Mouse (Mus musculus): ENCODE measurements at regions not wholly inside any gene's neighbourhood (a gene's known extent, or its start where the extent isn't known, plus 50 kb on each side); places are given as distances from the start of the nearest gene placed in this dataset.

DNA sequence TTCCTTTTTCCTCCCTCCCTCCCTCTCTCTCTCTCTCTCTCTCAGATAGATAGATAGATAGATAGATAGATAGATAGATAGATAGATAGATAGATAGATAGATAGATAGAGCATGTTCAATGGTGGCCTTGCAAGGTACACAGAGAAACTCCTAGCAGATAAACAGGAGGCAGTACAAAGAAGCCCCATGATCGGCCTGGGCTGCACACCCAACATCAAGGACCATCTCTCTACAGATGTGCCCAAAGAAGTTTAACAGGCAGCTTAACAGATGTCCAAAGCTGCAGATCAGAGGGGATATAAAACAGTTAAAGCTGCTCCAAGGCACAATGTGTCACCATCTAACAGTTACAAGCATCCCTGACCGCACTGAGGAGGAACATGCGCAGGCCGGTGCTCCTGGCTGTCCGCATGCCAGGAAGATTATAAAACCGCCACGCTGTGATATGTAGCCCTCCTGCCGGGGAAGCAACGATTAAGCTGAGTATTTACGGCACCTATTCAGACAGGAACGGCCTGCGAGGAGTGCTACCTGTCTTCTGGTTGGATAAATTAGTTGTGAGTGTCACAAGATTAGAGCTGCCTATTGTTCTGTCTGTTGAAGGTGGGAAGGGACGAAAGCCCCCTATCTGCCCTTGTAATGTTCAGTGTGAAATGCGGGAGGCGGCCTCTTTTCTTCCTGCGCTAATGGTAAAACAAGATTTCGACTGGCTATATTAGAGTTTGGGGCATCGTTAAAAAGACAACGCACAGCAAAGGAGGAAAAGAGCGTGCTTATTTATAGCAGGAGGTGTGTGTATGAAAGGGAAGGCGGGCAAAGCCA, 81.9 kb upstream of the Bnip2 start:
- Histone ChIP-seq H3K4me3 (replicated peaks; ENCODE audit: low read depth, low read length) (no peak overlapping the region), H3K4me2 (ENCODE audit: low read length) (no peak overlapping the region)

GRCm38 (mm10) chr9:69910621-69911020, 78.6 kb upstream of the Bnip2 start:
- no peak overlapping the region for H3K9ac ChIP-seq (ENCODE audit: low read depth, low read length)
- H3K4me3 ChIP-seq (replicated peaks; ENCODE audit: low read depth, low read length): no peak overlapping the region
- no peak for TF ChIP-seq CTCF (IDR thresholded peaks at IDR 0.05; ENCODE audit: low read depth)

More for the DNA sequence above, 81.9 kb upstream of the Bnip2 start:
- Histone ChIP-seq H3K27ac (no peak overlapping the region), H3K4me1 (replicated peaks; ENCODE audit: insufficient read depth, low read length) (no peaks in the 10 kb centered on the region), H3K9me3 (replicated peaks; ENCODE audit: low read length) (no peaks in the 10 kb centered on the region), H3K9ac (ENCODE audit: low read depth, low read length) (no peak overlapping the region), H3K36me3 (ENCODE audit: insufficient read depth, low read length) (no peaks in the 10 kb centered on the region), H3K27me3 (ENCODE audit: insufficient read depth, low read length) (0 out of 2 replicates have a peak, but pooled peaks cover 5% of the 10 kb centered on the region)
- 4% methylated on average over 21 of the region's 21 CpGs for WGBS
- DNase-seq (ENCODE audit: low spot score) (peak; percentile 58), ATAC-seq (replicated peaks; ENCODE audit: low FRiP score, low read depth) (no peak)
- no peak for TF ChIP-seq CTCF (IDR thresholded peaks at IDR 0.05; ENCODE audit: low read depth)

DNA sequence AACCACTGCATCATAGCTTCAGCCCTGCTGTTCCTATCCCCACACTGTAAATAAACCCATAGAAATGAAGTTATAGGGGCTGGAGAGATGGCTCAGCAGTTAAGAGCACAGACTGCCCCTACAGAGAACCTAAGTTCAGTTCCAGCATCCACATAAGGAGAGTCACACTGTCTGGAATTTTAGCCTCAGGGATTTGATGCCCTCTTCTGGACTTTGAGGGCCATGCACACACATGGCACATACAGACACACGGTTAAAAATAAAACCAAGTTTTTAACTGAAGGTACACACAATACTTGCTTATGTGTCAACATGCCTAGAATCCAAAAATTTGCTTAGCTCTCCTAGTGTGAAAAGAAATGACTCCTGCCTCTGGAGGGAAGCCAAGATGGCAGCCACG, 61.1 kb upstream of the Bnip2 start:
- H3K9ac ChIP-seq (ENCODE audit: low read depth, low read length): no peak overlapping the region
- 65% methylated on average over 2 of the region's 2 CpGs for WGBS
- H3K4me3 ChIP-seq (replicated peaks; ENCODE audit: low read depth, low read length): no peak overlapping the region
- ATAC-seq (replicated peaks; ENCODE audit: low FRiP score, low read depth) (no peak), DNase-seq (ENCODE audit: low spot score) (no peak)
- no peak overlapping the region for H3K4me2 ChIP-seq (ENCODE audit: low read length)
- peak; percentile 35 for TF ChIP-seq CTCF (IDR thresholded peaks at IDR 0.05; ENCODE audit: low read depth)
- H3K27ac ChIP-seq: no peak overlapping the region
- H3K27me3 ChIP-seq (ENCODE audit: insufficient read depth, low read length): no peaks in the 10 kb centered on the region
- no peaks in the 10 kb centered on the region for H3K4me1 ChIP-seq (replicated peaks; ENCODE audit: insufficient read depth, low read length)
- H3K9me3 ChIP-seq (replicated peaks; ENCODE audit: low read length): no peaks in the 10 kb centered on the region
- H3K36me3 ChIP-seq (ENCODE audit: insufficient read depth, low read length): no peaks in the 10 kb centered on the region

More at GRCm38 (mm10) chr9:69910621-69911020, 78.6 kb upstream of the Bnip2 start:
- H3K4me2 ChIP-seq (ENCODE audit: low read length): no peak overlapping the region
- H3K27ac ChIP-seq: no peak overlapping the region
- H3K4me1 ChIP-seq (replicated peaks; ENCODE audit: insufficient read depth, low read length): no peaks in the 10 kb centered on the region
- ATAC-seq (replicated peaks; ENCODE audit: low FRiP score, low read depth): no peak
- H3K27me3 ChIP-seq (ENCODE audit: insufficient read depth, low read length): 0 out of 2 replicates have a peak, but pooled peaks cover 5% of the 10 kb centered on the region
- no peaks in the 10 kb centered on the region for H3K36me3 ChIP-seq (ENCODE audit: insufficient read depth, low read length)
- 60% methylated on average over 4 of the region's 4 CpGs for WGBS
- no peaks in the 10 kb centered on the region for H3K9me3 ChIP-seq (replicated peaks; ENCODE audit: low read length)
- peak; percentile 61 for DNase-seq (ENCODE audit: low spot score)

DNA sequence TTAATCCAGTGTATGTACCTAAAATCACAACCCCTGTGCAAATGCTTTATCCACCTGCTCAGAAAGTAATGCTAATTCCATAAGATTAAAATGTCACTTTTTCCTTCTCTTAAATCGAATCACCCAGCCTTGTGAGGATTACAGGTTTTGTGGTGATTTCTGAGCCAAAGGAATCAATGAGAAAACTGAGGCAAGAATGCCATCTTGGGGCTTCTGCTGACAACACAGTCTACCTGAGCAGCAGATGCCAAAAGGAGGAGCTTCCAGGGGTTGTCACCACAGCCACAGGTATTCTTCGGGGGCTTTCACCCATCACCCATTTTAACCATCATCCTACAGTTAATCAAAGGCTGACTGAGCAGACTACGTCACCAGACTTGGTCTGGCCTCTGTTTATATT, 51.4 kb upstream of the Bnip2 start:
- H3K36me3 ChIP-seq (ENCODE audit: insufficient read depth, low read length): no peaks in the 10 kb centered on the region
- WGBS: 51% methylated on average over 3 of the region's 3 CpGs
- no peak for ATAC-seq (replicated peaks; ENCODE audit: low FRiP score, low read depth)

More for the DNA sequence above, 51.4 kb upstream of the Bnip2 start:
- Histone ChIP-seq H3K9ac (ENCODE audit: low read depth, low read length) (no peak overlapping the region), H3K4me2 (ENCODE audit: low read length) (no peak overlapping the region), H3K27me3 (ENCODE audit: insufficient read depth, low read length) (no peaks in the 10 kb centered on the region), H3K9me3 (replicated peaks; ENCODE audit: low read length) (no peaks in the 10 kb centered on the region), H3K4me3 (replicated peaks; ENCODE audit: low read depth, low read length) (no peak overlapping the region), H3K27ac (no peak overlapping the region), H3K4me1 (replicated peaks; ENCODE audit: insufficient read depth, low read length) (no peaks in the 10 kb centered on the region)
- DNase-seq (ENCODE audit: low spot score): no peak
- no peak for TF ChIP-seq CTCF (IDR thresholded peaks at IDR 0.05; ENCODE audit: low read depth)
